Mouse (Mus musculus) embryonic facial prominence, embryonic 13.5 days (tissue): Measurements from ENCODE around the gene Sema4a. TPM values are rescaled to one million over a fixed set of nuclear protein-coding genes. Genes with fewer than 3 reads are reported as not detected.

Source experiments
- ATAC-seq: fragments of 200-750 bp; cut with Nextera tagmentation; 2 replicates; pipeline ENCODE4 v1.8.0; 2017; ENCODE audit warnings: low read depth; ENCODE audit not compliant: insufficient number of reproducible peaks, insufficient read depth, low FRiP score, low TSS enrichment
- H3K27ac ChIP-seq: fragments of 300-500 bp; sonication (generic); 2 replicates; pipeline ENCODE4 v1.5.1; 2015; ENCODE audit warnings: moderate library complexity, mild to moderate bottlenecking, inconsistent platforms
- H3K27me3 ChIP-seq: fragments of 300-500 bp; sonication (generic); 2 replicates; pipeline ENCODE4 v1.6.1; 2015; ENCODE audit warnings: mild to moderate bottlenecking, inconsistent platforms
- H3K36me3 ChIP-seq: fragments of 300-500 bp; sonication (generic); 2 replicates; pipeline ENCODE4 v1.6.1; 2015; ENCODE audit warnings: mild to moderate bottlenecking, inconsistent platforms
- H3K4me1 ChIP-seq: fragments of 300-500 bp; sonication (generic); 2 replicates; pipeline ENCODE4 v1.6.1; 2015; ENCODE audit warnings: inconsistent platforms
- H3K4me2 ChIP-seq: fragments of 300-500 bp; sonication (generic); 2 replicates; pipeline ENCODE4 v1.6.1; 2015; ENCODE audit warnings: moderate library complexity, mild to moderate bottlenecking, inconsistent platforms
- H3K4me3 ChIP-seq: fragments of 300-500 bp; sonication (generic); 2 replicates; pipeline ENCODE4 v1.5.1; 2015; ENCODE audit warnings: mild to moderate bottlenecking, inconsistent platforms
- H3K9ac ChIP-seq: fragments of 300-500 bp; sonication (generic); 2 replicates; pipeline ENCODE4 v1.6.1; 2015; ENCODE audit warnings: mild to moderate bottlenecking, inconsistent platforms
- H3K9me3 ChIP-seq: fragments of 300-500 bp; sonication (generic); 2 replicates; pipeline ENCODE4 v1.6.1; 2016; ENCODE audit warnings: inconsistent platforms
- WGBS: fragments of 180-500 bp; shearing (Covaris S2); methylation state at CpG from one replicate; pipeline ENCODE4 v1.1.7; 2015; ENCODE audit warnings: mixed read lengths; 5-methylcytosine and 5-hydroxymethylcytosine counted together
- polyA plus RNA-seq: library from polyadenylated mRNA; unstranded; fragments of >200 nt; fragmentation: Nextera tagmentation; extraction: Ambion mirVana; gene quantifications from 2 replicates; pipeline ENCODE4 v1.2.1, GENCODE M21; 2015

Gene Sema4a
- polyA plus RNA-seq, 1 experiment from 2014 or later = 13.3 TPM

DNA sequence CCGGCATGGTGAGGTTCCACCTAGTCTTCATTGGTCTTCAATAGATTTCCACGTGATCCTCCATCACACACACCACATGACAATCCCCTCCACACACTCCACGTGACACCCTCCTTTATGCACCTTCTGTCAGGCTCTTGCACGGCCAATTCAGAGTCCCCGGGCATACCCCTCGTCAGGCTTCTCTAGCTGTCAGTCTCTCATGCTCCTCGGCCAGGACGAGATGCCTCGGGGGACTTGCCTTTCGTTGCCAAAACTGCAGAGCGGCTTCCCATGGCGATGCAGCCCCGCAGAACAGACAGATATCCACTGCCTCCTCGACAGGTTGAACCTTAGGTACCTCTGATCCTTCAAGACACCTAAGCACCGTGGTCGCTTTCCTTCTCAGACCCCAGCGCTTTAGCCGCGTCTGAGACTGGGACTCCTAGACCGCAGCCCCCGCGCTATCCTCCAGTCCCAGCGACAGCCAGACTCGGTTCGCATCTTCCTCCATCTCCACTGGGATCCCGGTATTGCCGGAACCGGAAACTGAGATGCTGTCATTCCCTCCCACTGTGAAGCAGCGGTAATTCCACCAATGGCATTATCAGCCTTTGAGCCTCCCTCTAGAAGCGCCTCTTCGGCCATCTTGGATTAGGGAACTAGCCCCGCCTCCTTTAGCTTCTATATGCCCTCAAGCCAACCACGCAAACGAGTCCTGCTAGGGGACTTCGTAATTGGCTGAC is 36.2 kb downstream of the Sema4a start, which contains the start of gene Slc25a44:
Gene Slc25a44 (minus strand): TSS at position 535 of the 725 bp plus-strand sequence.
- peak within 1 kb of the TSS; percentile 74 for H3K9ac ChIP-seq
- H3K4me3 ChIP-seq = peak within 1 kb of the TSS; percentile 75
- H3K27me3 ChIP-seq = no peaks in the 10 kb centered on the region
- no peaks in the 10 kb centered on the region for H3K9me3 ChIP-seq
- H3K4me2 ChIP-seq = peak within 1 kb of the TSS; percentile 89
- H3K27ac ChIP-seq = peak within 1 kb of the TSS; percentile 62; the same call in 1 of the 2 replicates
- WGBS = 1% methylated on average over 35 of the region's 35 CpGs
- H3K4me1 ChIP-seq = peaks cover 23% of the 10 kb centered on the region
- ATAC-seq = peak; percentile 94
- H3K36me3 ChIP-seq = peaks cover 20% of the 10 kb centered on the region

DNA sequence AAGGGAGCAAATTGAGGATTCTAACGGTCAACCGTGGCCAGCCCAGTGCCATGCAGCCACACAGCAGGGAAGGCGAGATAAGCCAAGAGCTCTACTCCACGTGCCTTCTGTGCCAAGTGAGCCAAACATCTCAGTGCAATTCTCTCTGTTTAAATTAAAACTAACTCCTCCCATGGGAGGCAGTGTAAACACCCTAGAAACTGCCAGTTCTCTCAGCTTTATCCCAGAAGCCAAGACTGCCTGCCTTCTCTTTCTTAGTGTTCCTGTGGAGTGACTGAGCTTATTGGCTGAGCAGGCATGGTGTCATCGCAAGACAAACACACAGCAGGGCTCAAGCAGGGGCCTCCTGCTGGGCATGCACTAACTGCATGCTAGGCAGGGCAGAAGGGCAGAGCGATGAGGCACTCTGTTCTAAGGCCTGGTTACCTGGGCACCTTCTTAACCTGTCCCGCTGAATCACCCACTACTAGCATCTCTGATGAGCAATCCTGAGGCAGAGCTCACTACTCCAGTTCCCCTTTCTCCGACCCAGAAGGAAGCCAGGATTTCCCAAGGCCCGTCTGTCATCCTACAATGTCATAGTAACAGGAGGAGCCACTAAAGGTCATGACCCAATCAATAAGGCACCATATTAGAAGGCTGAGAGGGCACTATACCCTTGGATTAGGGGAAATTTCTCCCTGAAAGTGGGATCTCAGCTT is 38.8 kb downstream of the Sema4a start:
- Histone ChIP-seq H3K9me3 (no peaks in the 10 kb centered on the region), H3K4me3 (no peak overlapping the region), H3K4me1 (peaks cover 23% of the 10 kb centered on the region), H3K9ac (peak overlapping the region; percentile 46; the same call in 1 of the 2 replicates), H3K27ac (no peak overlapping the region), H3K36me3 (peaks cover 44% of the 10 kb centered on the region), H3K4me2 (no peak overlapping the region), H3K27me3 (no peaks in the 10 kb centered on the region)
- 47% methylated on average over 9 of the region's 9 CpGs for WGBS
- ATAC-seq = no peak

DNA sequence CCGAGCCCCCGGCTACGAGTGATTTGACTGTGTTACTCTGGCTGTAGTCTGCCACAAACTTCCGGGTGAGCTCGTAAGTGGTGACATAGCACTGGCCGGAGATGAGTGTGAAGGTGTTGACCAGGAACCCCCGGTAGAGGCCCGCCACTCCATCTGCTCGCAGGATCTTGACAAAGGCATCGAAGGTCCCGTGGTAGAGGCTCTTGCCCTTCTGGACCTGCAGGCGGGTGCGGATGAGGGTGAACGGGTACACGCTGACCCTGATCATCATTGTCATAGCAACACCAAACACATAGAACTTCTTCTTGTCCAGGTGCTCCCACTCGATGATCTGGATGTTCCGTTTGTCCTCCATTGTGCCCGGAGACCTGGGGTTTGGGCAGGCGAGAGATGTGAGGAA is 40.2 kb downstream of the Sema4a start:
- peaks cover 58% of the 10 kb centered on the region for H3K36me3 ChIP-seq
- ATAC-seq = no peak
- 94% methylated on average over 19 of the region's 19 CpGs for WGBS

DNA sequence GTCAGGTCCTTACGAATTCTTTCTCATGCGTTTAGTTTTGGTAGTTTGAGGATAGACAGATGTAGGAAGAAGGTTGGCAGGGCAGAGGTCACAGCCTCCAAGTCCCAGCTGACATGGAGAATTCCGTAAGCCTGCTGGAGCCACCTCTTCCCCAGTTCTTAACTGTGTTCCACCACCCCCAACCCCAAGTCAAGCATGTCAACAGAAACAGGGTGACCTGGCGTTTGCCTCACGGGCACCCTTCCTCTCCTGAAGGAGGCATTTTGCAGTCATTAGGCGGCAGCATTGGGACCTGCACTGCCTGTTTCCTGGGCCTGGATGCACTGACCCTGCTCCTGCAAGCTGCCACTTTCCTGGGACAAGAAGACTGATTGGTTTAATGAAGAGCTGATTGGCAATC is 43.0 kb downstream of the Sema4a start:
- peaks cover 10% of the 10 kb centered on the region; the same call in 1 of the 2 replicates for H3K4me1 ChIP-seq
- no peak overlapping the region for H3K4me3 ChIP-seq
- no peak overlapping the region for H3K9ac ChIP-seq
- no peaks in the 10 kb centered on the region for H3K27me3 ChIP-seq
- 84% methylated on average over 6 of the region's 6 CpGs for WGBS
- peaks cover 83% of the 10 kb centered on the region for H3K36me3 ChIP-seq
- no peak overlapping the region for H3K27ac ChIP-seq
- no peaks in the 10 kb centered on the region for H3K9me3 ChIP-seq
- no peak overlapping the region for H3K4me2 ChIP-seq
- no peak for ATAC-seq

More for the DNA sequence above, 40.2 kb downstream of the Sema4a start:
- H3K9me3 ChIP-seq = no peaks in the 10 kb centered on the region
- no peaks in the 10 kb centered on the region for H3K27me3 ChIP-seq
- no peak overlapping the region for H3K4me3 ChIP-seq
- H3K4me1 ChIP-seq = peaks cover 23% of the 10 kb centered on the region
- H3K27ac ChIP-seq = no peak overlapping the region
- H3K9ac ChIP-seq = no peak overlapping the region
- no peak overlapping the region for H3K4me2 ChIP-seq

DNA sequence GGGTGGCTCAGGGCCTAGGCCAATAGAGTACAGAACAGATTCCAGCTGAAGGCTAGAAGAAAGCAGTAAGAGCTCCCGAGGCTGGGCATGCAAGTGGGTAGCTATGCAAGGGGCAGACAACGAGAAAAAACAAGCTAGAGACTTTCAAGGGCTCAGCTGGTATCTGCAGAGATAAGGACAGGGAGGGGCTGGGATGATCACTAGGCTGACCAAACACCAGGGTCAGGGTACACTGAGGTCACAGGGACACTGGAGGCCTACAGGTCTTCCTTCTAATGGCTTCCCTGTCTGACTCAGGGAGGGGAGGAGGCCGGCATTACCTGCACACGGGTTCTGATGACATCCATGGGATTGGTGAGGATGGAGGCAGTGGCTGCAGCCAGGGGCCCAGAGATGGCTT is 45.3 kb downstream of the Sema4a start:
- peaks cover 3% of the 10 kb centered on the region; the same call in 1 of the 2 replicates for H3K4me1 ChIP-seq
- H3K36me3 ChIP-seq = peaks cover 91% of the 10 kb centered on the region
- H3K4me3 ChIP-seq = no peak overlapping the region
- ATAC-seq = no peak
- no peak overlapping the region for H3K27ac ChIP-seq
- no peaks in the 10 kb centered on the region for H3K27me3 ChIP-seq
- peak overlapping the region; percentile 49; the same call in 1 of the 2 replicates for H3K9ac ChIP-seq
- no peak overlapping the region for H3K4me2 ChIP-seq
- WGBS = 92% methylated on average over 4 of the region's 4 CpGs
- no peaks in the 10 kb centered on the region for H3K9me3 ChIP-seq

DNA sequence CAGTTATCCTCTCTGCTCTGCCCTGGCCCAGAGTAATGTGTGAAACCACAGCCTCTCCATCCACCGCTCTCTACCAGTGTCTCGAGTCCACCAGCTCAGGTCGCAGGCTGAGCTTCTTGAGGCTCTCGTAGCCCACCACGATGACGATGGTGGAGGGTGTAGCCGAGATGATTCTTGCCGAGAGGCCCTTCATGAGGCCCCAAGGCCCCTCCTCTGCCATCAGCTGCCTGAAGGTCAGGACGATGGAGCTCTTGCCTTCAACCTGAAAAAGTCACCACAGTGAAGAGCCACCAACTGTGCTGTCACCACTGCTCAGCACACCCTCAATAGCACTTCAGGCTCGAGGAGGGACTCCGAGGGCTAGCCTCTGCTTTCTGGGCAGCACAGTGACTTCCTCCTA is 48.3 kb downstream of the Sema4a start:
- Histone ChIP-seq H3K27ac (no peak overlapping the region), H3K36me3 (peaks cover 61% of the 10 kb centered on the region), H3K4me1 (peaks cover 24% of the 10 kb centered on the region), H3K9ac (peak overlapping the region; percentile 17; the same call in 1 of the 2 replicates), H3K27me3 (no peaks in the 10 kb centered on the region), H3K4me3 (no peak overlapping the region), H3K4me2 (no peak overlapping the region), H3K9me3 (no peaks in the 10 kb centered on the region)
- no peak for ATAC-seq
- WGBS = 86% methylated on average over 11 of the region's 11 CpGs

DNA sequence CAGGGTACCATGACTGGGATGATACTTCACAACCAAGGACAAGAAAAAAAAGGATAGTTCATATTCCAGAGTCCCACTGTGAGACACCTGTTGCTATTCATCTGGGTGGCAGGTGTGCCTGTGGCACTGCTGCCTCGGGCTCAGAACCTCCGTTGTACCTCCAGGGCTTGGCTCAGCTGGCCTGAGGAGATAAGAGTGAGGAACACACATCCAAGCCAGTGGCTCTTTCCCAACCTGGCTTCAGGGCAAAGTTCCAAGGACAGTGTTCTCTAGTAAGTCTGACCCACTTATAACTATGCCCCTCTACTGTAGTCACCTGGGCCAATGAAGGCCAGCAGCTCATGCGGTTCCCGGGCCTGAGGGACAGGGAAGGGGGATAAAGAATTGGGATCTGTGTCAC is 49.3 kb downstream of the Sema4a start:
- H3K36me3 ChIP-seq = peaks cover 54% of the 10 kb centered on the region
- H3K4me1 ChIP-seq = peaks cover 31% of the 10 kb centered on the region
- H3K9ac ChIP-seq = no peak overlapping the region
- ATAC-seq = no peak
- 83% methylated on average over 4 of the region's 4 CpGs for WGBS
- H3K27me3 ChIP-seq = no peaks in the 10 kb centered on the region
- no peak overlapping the region for H3K4me3 ChIP-seq
- H3K4me2 ChIP-seq = no peak overlapping the region
- H3K9me3 ChIP-seq = no peaks in the 10 kb centered on the region
- H3K27ac ChIP-seq = no peak overlapping the region

DNA sequence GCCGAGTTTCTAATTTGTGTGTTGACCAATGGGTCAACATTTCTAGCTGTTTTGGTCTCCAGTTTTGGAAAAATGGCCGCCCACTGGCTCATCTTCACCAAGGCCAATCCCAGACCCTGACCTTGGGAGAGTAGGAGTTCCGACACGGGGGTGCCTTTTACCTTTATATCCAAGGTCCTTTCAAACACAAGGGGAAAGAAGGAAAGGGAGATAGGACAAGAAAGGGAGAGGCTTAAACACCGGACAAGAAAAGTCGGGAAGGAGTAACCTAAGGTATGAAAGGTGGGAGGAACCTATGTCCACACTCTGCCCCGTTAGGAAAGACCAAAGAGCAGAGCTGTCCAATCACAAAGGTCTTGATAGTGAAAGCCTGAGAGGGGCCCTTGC is 50.3 kb downstream of the Sema4a start:
- 27% methylated on average over 7 of the region's 7 CpGs for WGBS
- H3K4me3 ChIP-seq = peak overlapping the region; percentile 66
- peak overlapping the region; percentile 68 for H3K4me2 ChIP-seq
- peaks cover 43% of the 10 kb centered on the region for H3K36me3 ChIP-seq
- ATAC-seq = no peak
- peak overlapping the region; percentile 95 for H3K27ac ChIP-seq
- H3K4me1 ChIP-seq = peaks cover 31% of the 10 kb centered on the region
- no peaks in the 10 kb centered on the region for H3K27me3 ChIP-seq
- no peaks in the 10 kb centered on the region for H3K9me3 ChIP-seq
- peak overlapping the region; percentile 86; the same call in 1 of the 2 replicates for H3K9ac ChIP-seq

DNA sequence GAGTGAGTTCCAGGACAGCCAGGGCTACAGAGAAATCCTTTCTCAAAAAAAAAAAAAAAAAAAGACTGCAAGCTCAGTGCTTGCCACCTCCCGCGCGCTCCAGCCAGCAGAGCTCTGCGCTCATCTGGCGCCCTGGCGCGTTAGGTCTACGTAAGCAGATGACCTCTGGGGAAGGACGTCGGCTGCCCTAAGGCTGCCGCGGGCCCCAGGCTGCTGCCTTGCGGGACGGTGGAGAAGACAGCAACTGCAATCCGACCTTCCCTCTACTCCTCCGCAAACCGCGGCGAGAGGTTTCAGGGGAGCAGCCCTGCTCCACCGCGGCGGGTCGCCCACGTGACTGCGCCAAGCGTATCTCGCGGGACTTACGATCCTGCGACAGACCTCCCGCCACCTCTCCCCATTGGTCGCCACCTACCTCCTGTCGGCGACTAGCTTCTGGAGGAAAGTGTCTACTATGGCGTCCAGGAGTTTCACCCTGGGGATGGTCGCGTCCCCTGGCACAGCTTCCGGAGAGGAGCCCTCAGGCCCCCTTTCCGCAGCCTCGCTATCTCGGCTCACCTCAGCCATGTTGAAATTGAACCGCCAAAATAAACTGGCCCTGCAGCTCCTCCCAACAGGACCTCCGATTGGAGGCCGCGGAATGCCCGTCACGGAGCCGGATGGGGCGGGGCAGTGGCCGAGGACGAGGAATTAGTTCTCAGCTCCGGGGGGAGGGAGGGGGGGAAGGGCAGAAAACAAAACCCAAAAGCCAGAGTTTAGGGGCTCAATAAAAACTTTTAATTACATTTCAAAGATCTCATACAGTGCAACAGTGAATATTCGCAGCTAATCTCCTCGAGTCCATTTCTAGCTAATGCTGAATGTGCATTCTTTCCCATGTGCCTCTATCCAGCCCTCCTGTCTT is 51.0 kb downstream of the Sema4a start, which contains the start of gene Pmf1:
Gene Pmf1 (minus strand): TSS at position 591 of the 904 bp plus-strand sequence.
- under 1% methylated on average over 54 of the region's 54 CpGs for whole genome bisulfite sequencing
- Histone ChIP-seq H3K36me3 (peaks cover 37% of the 10 kb centered on the region), H3K9ac (peak within 1 kb of the TSS; percentile 86), H3K9me3 (no peaks in the 10 kb centered on the region), H3K27me3 (no peaks in the 10 kb centered on the region), H3K27ac (peak within 1 kb of the TSS; percentile 95), H3K4me1 (peaks cover 31% of the 10 kb centered on the region), H3K4me2 (peak within 1 kb of the TSS; percentile 68), H3K4me3 (peak within 1 kb of the TSS; percentile 66)
- ATAC-seq = peak; percentile 89

DNA sequence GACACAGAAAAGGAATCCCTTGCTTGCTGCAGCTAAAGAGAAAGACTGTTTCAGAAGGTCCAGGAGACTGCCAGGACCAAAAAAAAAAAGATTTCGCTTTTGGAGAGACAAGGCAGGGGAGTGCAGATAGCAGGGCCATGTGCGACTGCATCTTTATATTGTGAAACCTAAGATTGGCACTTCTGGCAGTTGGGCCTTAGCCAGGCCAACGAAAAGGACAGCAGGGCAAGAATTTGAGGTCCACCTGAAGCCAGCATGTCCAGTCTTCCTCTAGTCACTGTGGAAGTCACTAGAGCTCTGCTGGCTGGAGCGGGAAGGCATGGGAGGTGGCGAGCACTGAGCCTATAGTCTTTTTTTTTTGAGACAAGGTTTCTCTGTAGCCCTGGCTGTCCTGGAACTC is 52.0 kb downstream of the Sema4a start:
- Histone ChIP-seq H3K9ac (peak overlapping the region; percentile 86), H3K27me3 (no peaks in the 10 kb centered on the region), H3K36me3 (peaks cover 34% of the 10 kb centered on the region), H3K9me3 (no peaks in the 10 kb centered on the region), H3K4me1 (peaks cover 31% of the 10 kb centered on the region), H3K4me2 (peak overlapping the region; percentile 68), H3K4me3 (peak overlapping the region; percentile 66), H3K27ac (peak overlapping the region; percentile 95; the same call in 1 of the 2 replicates)
- 55% methylated on average over 5 of the region's 5 CpGs for WGBS
- no peak for ATAC-seq

DNA sequence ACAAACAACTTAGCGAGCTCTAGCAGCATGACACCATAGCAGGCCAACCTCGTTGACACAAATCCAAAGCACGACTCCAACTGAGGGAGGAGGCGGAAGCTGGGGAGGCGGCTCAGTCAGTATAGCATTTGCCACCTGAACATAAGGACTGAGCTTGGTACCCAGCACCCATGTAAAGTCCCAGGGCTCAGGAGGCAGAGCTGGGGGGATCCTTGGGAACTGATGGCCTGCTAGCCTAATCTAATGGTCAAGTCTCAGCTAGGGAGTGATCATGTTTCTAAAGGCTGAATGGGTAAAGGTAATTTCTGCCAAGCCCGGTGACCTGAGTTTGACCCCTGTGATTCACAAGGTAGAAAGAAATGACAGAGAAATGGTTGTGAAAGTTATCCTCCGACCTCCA is 53.5 kb downstream of the Sema4a start:
- peak overlapping the region; percentile 86; the same call in 1 of the 2 replicates for H3K9ac ChIP-seq
- 50% methylated on average over 7 of the region's 7 CpGs for WGBS

More for the DNA sequence above, 53.5 kb downstream of the Sema4a start:
- Histone ChIP-seq H3K4me2 (no peak overlapping the region), H3K4me3 (no peak overlapping the region), H3K9me3 (no peaks in the 10 kb centered on the region), H3K4me1 (peaks cover 31% of the 10 kb centered on the region), H3K36me3 (peaks cover 36% of the 10 kb centered on the region), H3K27ac (no peak overlapping the region), H3K27me3 (no peaks in the 10 kb centered on the region)
- no peak for ATAC-seq
